Mouse (Mus musculus) heart, adult 2 months (tissue): ENCODE data around the gene Pml.

Experiments used
- CTCF ChIP-seq: fragments of 200-600 bp; IDR thresholded peaks from 2 replicates; pipeline ENCODE4 v1.8.1; 2022; ENCODE audit warnings: antibody characterized with exemption, mild to moderate bottlenecking, moderate library complexity
- EP300 ChIP-seq: fragments of 200-500 bp; IDR thresholded peaks from 2 replicates; pipeline ENCODE4 v1.6.1; 2011; ENCODE audit warnings: low read depth, low read length, control low read depth; ENCODE audit not compliant: insufficient read depth
- POLR2A ChIP-seq: fragments of 200-500 bp; IDR thresholded peaks from 2 replicates; pipeline ENCODE4 v1.6.1; 2011; ENCODE audit warnings: mild to moderate bottlenecking, low read depth, low read length, control low read depth; ENCODE audit not compliant: insufficient read depth

GRCm38 (mm10) chr9:58289090-58289489, 39.5 kb upstream of the Pml start:
- no peak for TF ChIP-seq CTCF
- TF ChIP-seq POLR2A = no peak
- TF ChIP-seq EP300 = no peak
